Comparison of ENCODE assay signal across 19 mouse cellular contexts in the genomic region with DNA sequence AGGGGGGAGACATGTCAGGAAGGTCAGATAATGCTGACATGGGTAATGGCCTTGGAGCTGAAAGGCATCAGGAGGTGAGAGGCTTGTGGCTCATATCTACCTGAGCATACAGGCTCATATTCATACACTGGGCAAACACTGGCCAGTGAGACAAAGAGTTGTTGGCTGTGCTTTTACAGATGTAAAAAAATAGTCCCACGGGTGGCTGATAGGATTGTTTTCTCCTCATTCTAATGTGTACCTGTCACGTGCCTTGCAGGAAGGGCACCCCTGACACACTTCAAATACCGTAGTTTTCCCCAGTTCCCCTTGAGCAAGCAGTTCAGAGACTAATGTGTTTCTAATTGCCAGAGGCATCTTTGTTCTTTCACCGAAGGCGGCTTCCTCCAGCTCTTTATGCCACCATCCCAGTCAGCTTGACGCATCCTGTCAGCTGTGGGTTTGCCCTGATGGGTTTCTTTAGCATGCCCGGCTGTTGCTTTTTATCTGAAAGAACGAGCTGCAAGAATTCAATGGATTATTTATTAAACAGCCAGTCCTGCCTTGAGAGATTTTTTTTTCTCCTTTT.
DNase-seq lines count a peak whose midpoint lies in the region; ATAC-seq lines count a peak whose summit lies in the region.
"Had no signal": no experiment of that assay in that cellular context is flagged by ENCODE, and none has a peak within 500 bp of the region (broad histone marks: within the 10 kb centered on the region; RNA-seq: fewer than 3 reads in every experiment).

No protein-coding gene starts in this region.

- ATAC-seq in forebrain, embryonic 11.5 days (replicated peaks; ENCODE audit: low FRiP score) = no peak
- peak; percentile 43; the same call in 1 of the 2 replicates for ATAC-seq in forebrain, embryonic 15.5 days (replicated peaks)
- peak; percentile 69 for ATAC-seq in midbrain, embryonic 13.5 days
- no peak for ATAC-seq in CD4-positive, CD25-positive, alpha-beta regulatory T cell, adult 4 months
- ATAC-seq: liver, postnatal 0 days had no signal

- peaks cover 19% of the 10 kb centered on the region for H3K4me1 ChIP-seq in forebrain, embryonic 10.5 days
- H3K4me1 ChIP-seq in forebrain, embryonic 11.5 days (replicated peaks; ENCODE audit: control insufficient read depth, insufficient read depth, low read length) = no peaks in the 10 kb centered on the region
- H3K4me1 ChIP-seq in forebrain, embryonic 15.5 days = peaks cover 17% of the 10 kb centered on the region; the same call in 1 of the 2 replicates
- H3K4me1 ChIP-seq in midbrain, embryonic 13.5 days (replicated peaks) = peaks cover 26% of the 10 kb centered on the region
- H3K4me1 ChIP-seq: embryonic facial prominence, embryonic 13.5 days; limb, embryonic 15.5 days; stomach, embryonic 15.5 days had no signal

- no peak overlapping the region for H3K4me3 ChIP-seq in forebrain, embryonic 10.5 days
- H3K4me3 ChIP-seq in forebrain, embryonic 11.5 days (ENCODE audit: low read depth, low read length) = no peak overlapping the region
- H3K4me3 ChIP-seq in forebrain, embryonic 15.5 days = no peak overlapping the region
- H3K4me3 ChIP-seq in midbrain, embryonic 13.5 days (replicated peaks) = no peak overlapping the region
- H3K4me3 ChIP-seq: embryonic facial prominence, embryonic 13.5 days; limb, embryonic 15.5 days; stomach, embryonic 15.5 days had no signal

- H3K9me3 ChIP-seq in forebrain, embryonic 10.5 days = no peaks in the 10 kb centered on the region
- H3K9me3 ChIP-seq in forebrain, embryonic 11.5 days (ENCODE audit: control insufficient read depth, low read length) = no peaks in the 10 kb centered on the region
- no peaks in the 10 kb centered on the region for H3K9me3 ChIP-seq in forebrain, embryonic 15.5 days
- H3K9me3 ChIP-seq in midbrain, embryonic 13.5 days = no peaks in the 10 kb centered on the region
- H3K9me3 ChIP-seq: embryonic facial prominence, embryonic 13.5 days; limb, embryonic 15.5 days; stomach, embryonic 15.5 days had no signal

- H3K4me2 ChIP-seq in forebrain, embryonic 11.5 days (ENCODE audit: low read depth, low read length, severe bottlenecking) = no peak overlapping the region
- no peak overlapping the region for H3K4me2 ChIP-seq in forebrain, embryonic 15.5 days (replicated peaks)
- H3K4me2 ChIP-seq in midbrain, embryonic 13.5 days (replicated peaks) = no peak overlapping the region
- H3K4me2 ChIP-seq: embryonic facial prominence, embryonic 13.5 days; limb, embryonic 15.5 days; stomach, embryonic 15.5 days had no signal

- 45% methylated on average over 8 of the region's 8 CpGs for WGBS in forebrain, embryonic 10.5 days
- 20% methylated on average over 8 of the region's 8 CpGs for WGBS in forebrain, embryonic 11.5 days
- WGBS in forebrain, embryonic 15.5 days = 4% methylated on average over 8 of the region's 8 CpGs
- WGBS in midbrain, embryonic 13.5 days = 15% methylated on average over 8 of the region's 8 CpGs

- H3K27ac ChIP-seq in forebrain, embryonic 10.5 days = 0 out of 2 replicates have a peak overlapping the region, but pooled peaks have one; percentile 25
- no peak overlapping the region for H3K27ac ChIP-seq in forebrain, embryonic 11.5 days (ENCODE audit: low read depth, low read length)
- H3K27ac ChIP-seq in forebrain, embryonic 15.5 days (replicated peaks) = peak overlapping the region; percentile 73
- peak overlapping the region; percentile 67 for H3K27ac ChIP-seq in midbrain, embryonic 13.5 days
- H3K27ac ChIP-seq: embryonic facial prominence, embryonic 13.5 days; kidney, postnatal 0 days; limb, embryonic 15.5 days; stomach, embryonic 15.5 days had no signal

- no peak overlapping the region for H3K9ac ChIP-seq in forebrain, embryonic 11.5 days (ENCODE audit: low read length)
- no peak overlapping the region for H3K9ac ChIP-seq in forebrain, embryonic 15.5 days (replicated peaks)
- H3K9ac ChIP-seq in midbrain, embryonic 13.5 days (replicated peaks) = no peak overlapping the region
- H3K9ac ChIP-seq: embryonic facial prominence, embryonic 13.5 days; limb, embryonic 15.5 days; liver, postnatal 0 days; stomach, embryonic 15.5 days had no signal

- DNase-seq in forebrain, embryonic 10.5 days (ENCODE audit: extremely low spot score, low spot score) = no peak
- no peak for DNase-seq in forebrain, embryonic 11.5 days (ENCODE audit: low spot score)
- peak; percentile 44 for DNase-seq in brain, adult 2 months (ENCODE audit: low read depth, low spot score)
- no peak for DNase-seq in frontal cortex, postnatal 14 days (ENCODE audit: low spot score in 2 of 2)
- no peak for DNase-seq in spleen, adult 18-20 months
- DNase-seq: adrenal gland, adult 2 months; cerebellum, adult 18-20 months; cerebellum, postnatal 36 days; heart, adult 18-20 months; kidney, adult 11 months; layer of hippocampus, adult 9-11 months; liver, postnatal 0 days had no signal

- H3K36me3 ChIP-seq in forebrain, embryonic 10.5 days (replicated peaks) = no peaks in the 10 kb centered on the region
- no peaks in the 10 kb centered on the region for H3K36me3 ChIP-seq in forebrain, embryonic 11.5 days (ENCODE audit: control insufficient read depth, insufficient read depth, low read length)
- H3K36me3 ChIP-seq in forebrain, embryonic 15.5 days = no peaks in the 10 kb centered on the region
- no peaks in the 10 kb centered on the region for H3K36me3 ChIP-seq in midbrain, embryonic 13.5 days
- H3K36me3 ChIP-seq: embryonic facial prominence, embryonic 13.5 days; limb, embryonic 15.5 days; stomach, embryonic 15.5 days had no signal

- no peaks in the 10 kb centered on the region for H3K27me3 ChIP-seq in forebrain, embryonic 10.5 days (ENCODE audit: poor library complexity, severe bottlenecking)
- H3K27me3 ChIP-seq in forebrain, embryonic 11.5 days (ENCODE audit: control insufficient read depth, insufficient read depth, low read length) = no peaks in the 10 kb centered on the region
- H3K27me3 ChIP-seq in forebrain, embryonic 15.5 days = no peaks in the 10 kb centered on the region
- H3K27me3 ChIP-seq in midbrain, embryonic 13.5 days = no peaks in the 10 kb centered on the region
- H3K27me3 ChIP-seq: embryonic facial prominence, embryonic 13.5 days; limb, embryonic 15.5 days; stomach, embryonic 15.5 days had no signal

Comparison
In these comparisons a context has a peak if more than half of its experiments do, and no peak if none do; other contexts are left out.
1. ATAC-seq: peak in forebrain, embryonic 15.5 days (single experiment) and midbrain, embryonic 13.5 days (single experiment); none in forebrain, embryonic 11.5 days (single experiment) and CD4-positive, CD25-positive, alpha-beta regulatory T cell, adult 4 months (single experiment).